Mouse (Mus musculus) lung, postnatal 0 days (tissue): ENCODE data around the gene Gnb3.

Experiments used
- CTCF ChIP-seq: IDR thresholded peaks from 2 replicates; pipeline ENCODE4 v1.5.1; 2016; ENCODE audit warnings: antibody characterized with exemption, mild to moderate bottlenecking
- EP300 ChIP-seq: IDR thresholded peaks from 2 replicates; pipeline ENCODE4 v1.6.1; 2016; ENCODE audit warnings: antibody characterized with exemption, mild to moderate bottlenecking, control low read depth

GRCm38 (mm10) chr6:124816611-124817010 lies 23.5 kb downstream of the Gnb3 start:
- no peak for TF ChIP-seq CTCF
- no peak for TF ChIP-seq EP300
